Mouse (Mus musculus): ENCODE results near the gene Strip1.

DNA sequence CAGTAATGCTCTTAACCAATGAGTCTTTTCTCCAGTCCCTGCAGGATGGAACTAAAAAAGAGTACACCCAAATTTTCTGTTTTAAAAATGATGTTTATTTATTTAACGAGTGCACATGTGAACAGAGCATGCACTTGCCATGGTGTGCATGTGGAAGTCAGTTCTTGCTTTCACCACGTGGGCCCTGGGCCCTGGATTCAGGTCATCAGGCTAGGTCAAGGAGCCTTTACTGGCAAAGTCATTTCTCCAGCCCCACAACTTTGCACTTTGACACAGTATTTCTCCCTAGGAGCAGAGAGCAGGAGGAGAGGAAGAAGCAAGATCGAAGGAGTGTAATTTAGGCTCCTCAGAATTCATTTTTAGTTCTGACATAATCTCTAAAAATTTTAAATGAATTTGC, 23.4 kb upstream of the Strip1 start:
- TF ChIP-seq CTCF (IDR thresholded peaks at IDR 0.05; ENCODE audit: low read depth) (no peak), EP300 (IDR thresholded peaks at IDR 0.05; ENCODE audit: low read depth) (no peak)

All from liver, embryonic 14.5 days (tissue).